Mouse (Mus musculus) cerebellum, adult 2 months (tissue): ENCODE measurements around the gene Tmem220.
A peak's percentile ranks its signal among the peaks of the same experiment; 100 is the strongest.

Experiments
- CTCF ChIP-seq: fragments of 200-500 bp; IDR thresholded peaks from 2 replicates; pipeline ENCODE4 v1.5.1; 2011; ENCODE audit warnings: low read depth, mild to moderate bottlenecking, control low read depth, low read length, moderate library complexity, borderline replicate concordance; ENCODE audit not compliant: insufficient read depth
- POLR2A ChIP-seq: fragments of 200-500 bp; IDR thresholded peaks from 2 replicates; pipeline ENCODE4 v1.6.1; 2011; ENCODE audit warnings: low read length, control low read depth, borderline replicate concordance; ENCODE audit not compliant: insufficient read depth

DNA sequence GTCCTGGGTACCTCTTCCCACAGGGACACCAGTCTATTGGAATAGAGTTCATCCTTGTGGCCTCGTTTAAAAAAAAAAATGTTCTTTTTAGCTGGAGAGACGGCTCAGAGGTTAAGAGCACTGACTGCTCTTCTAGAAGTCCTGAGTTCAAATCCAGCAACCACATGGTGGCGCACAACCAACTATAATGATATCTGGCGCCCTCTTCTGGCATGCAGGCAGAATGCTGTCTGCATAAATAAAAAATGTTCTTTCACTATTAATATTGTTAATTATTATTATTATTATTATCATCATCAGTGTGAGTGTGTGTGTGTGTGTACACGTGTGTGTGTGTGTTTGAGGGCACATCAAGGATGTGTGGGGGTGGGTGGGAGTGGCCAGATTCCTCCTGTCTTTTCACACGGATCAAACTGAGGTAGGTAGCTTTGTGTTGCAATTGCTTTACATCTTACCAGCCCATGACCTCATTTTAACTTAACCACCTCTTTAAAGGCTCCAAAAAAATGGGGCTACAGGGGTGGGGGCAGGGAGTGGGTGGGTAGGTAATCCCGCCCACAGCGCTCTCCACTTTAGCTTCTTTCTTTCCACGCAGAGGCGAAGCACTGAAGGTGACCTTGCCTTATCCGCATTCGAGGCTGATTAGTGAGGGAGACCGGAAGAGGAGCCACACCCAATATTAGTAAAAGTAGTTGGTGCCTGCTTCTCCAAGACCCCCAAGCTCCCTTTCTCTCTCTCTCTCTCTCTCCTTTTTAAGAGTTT is 2.4 kb upstream of the Tmem220 start:
- TF ChIP-seq CTCF, result peak; percentile 27; the same call in 1 of the 2 replicates
- no peak for TF ChIP-seq POLR2A
